Mouse (Mus musculus) lung, postnatal 0 days (tissue): ENCODE measurements around the gene Bag3.

Experiments
- CTCF ChIP-seq: IDR thresholded peaks from 2 replicates; pipeline ENCODE4 v1.5.1; 2016; ENCODE audit warnings: antibody characterized with exemption, mild to moderate bottlenecking
- EP300 ChIP-seq: IDR thresholded peaks from 2 replicates; pipeline ENCODE4 v1.6.1; 2016; ENCODE audit warnings: antibody characterized with exemption, mild to moderate bottlenecking, control low read depth

DNA sequence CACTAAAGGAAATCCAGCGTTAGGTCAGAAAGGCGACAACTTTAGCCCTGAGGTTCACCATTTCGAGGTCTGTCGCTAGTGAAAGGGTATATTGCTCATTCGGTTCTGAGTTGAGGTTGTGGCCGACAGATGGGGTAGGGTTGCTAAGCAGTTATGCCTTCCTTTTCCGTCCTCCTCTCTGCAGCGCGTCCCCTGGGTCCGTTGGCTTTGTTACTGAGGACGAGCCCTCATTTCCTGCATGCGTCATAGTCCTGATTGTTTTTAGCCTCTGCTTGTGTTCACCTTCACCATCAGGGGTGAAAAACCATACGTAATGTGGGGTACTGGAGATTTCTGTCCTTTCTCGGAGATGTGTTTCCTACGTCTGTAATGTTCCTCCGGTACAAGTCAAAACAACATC is 17.3 kb downstream of the Bag3 start:
- TF ChIP-seq CTCF (no peak; the same call in 1 of the 2 replicates), EP300 (no peak; the same call in 1 of the 2 replicates)
